Mouse (Mus musculus) gastrocnemius, postnatal 14 days (tissue): ENCODE measurements around the gene Slc25a31. TPM values are rescaled to one million over a fixed set of nuclear protein-coding genes. Genes with fewer than 3 reads are reported as not detected.
A peak's percentile ranks its signal among the peaks of the same experiment; 100 is the strongest.

Experiments
- DNase-seq: peaks from one replicate; pipeline ENCODE4 v3.0.0; 2021; ENCODE audit warnings: mixed read lengths
- intact Hi-C: fragments of 180-260 bp; cut with DNase I; formaldehyde crosslinking; loops from one replicate; pipeline ENCODE4 v1.15.1; 2025; ENCODE audit warnings: low total_unique reads
- long read RNA-seq, 2 experiments: library from polyadenylated mRNA; stranded (forward); transcript quantifications; one replicate each; pipeline ENCODE4 v2.0.0; 2021
- total RNA-seq, 2 experiments: library from RNA; stranded (reverse); gene quantifications; 2 replicates each; pipeline ENCODE4 v1.2.3; 2021

Gene Slc25a31
- total RNA-seq: not detected
- long read RNA-seq, experiment 1: 0 reads
- long read RNA-seq, experiment 2: 0 reads

DNA sequence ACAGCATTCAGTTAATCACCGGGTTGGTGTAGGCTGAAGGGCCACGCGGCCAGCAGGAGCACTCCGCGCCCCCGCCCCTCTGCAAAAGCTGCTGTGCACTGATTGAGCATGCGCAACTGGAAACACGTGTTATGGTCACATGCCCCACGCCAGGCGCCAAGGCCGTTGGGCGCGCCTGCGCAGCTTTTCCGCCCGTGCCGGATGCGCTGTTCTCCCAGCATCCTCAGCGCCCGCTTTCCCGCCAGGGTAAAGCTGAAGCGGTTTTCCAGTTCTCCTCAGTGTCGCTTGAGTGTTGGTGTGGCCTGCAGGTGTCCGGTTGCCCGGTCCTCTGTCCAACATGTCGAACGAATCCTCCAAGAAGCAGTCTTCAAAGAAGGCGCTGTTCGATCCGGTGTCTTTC lies at the start of gene Slc25a31:
Slc25a31 (plus strand) TSS at position 201 of the 400 bp plus-strand sequence.
- intact Hi-C loops: no loop called here

DNA sequence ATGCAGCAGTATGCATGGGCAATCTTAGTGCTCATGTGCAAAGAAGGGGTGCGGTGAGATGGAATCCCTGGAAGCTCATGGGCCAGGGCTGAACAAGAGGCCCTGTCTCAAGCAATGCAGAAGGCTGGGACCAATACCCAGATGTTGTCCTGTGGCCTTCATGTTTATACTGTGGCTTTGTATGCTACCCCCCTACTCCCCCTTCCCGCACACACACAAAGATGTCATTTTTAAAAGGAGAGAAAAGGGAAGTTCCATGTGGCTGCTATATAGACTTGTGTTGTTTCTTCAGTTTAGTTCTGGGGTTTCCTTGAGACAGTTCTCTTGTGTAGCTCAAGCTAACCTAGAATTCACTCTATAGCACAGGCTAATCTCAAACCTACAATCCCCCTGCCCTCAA lies 48.4 kb upstream of the Slc25a31 start:
- DNase-seq: no peak
- intact Hi-C loops: no loop called here

More for the DNA sequence above, at the start of gene Slc25a31:
- no peak for DNase-seq

DNA sequence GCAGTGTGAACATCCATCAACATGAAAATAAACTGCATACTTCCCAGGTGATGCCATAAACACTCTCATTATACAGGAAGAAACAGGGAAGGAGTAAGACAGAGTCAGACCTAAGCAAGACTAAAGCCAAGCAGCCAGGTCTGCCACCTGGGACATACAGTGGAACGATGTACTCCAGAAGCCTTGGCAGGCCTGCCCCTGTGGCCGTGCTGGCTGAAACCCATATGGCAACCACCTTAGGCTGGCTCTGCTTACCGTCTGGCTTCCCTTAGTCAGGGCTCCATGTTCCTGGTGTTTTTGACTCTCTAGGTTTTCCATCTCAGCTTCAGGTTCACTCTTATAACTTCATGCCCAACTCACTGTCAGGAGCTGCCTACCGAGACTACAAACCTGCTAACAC lies 42.5 kb upstream of the Slc25a31 start:
- intact Hi-C loops: no loop called here
- peak; percentile 46 for DNase-seq

DNA sequence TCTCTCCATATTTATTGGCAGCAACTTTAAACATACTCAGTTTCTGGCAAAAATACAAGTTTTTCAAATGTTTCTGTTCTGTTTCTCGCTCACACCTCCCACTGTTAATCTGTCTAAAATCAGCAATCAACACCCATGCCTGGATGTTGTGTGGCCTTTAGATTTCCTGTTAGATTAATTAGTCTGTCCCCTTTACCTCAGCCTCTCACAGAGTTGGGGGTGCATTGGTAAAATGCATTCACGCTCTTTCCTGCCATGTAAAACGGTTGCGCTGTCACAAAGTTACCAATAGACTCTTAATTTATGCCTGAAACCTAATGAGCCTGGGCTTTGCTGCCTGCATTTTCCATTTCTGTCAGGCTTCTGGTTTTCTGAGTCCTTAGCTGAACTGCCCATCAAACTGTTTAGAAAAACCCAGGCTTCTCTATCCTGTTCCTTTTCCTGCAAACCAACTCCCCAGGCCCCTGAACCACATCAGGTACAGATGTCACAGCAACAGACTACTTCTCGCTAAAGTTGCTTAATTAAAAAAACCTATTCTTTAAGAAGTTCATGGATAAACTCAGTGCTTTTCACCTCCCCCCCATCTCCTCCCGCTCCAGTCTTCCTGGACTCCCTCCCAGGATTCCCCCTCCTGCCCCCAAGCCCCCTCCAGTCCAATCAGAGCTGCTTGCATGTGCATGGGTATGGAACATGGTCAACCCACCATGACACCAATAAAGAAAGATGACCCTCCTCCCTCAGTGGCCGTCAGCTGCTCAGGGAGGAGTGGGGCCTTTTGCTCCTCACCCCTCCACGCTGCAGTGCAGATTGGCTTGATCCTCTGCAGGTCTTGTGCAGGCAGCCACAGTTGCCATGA lies 41.6 kb upstream of the Slc25a31 start:
- intact Hi-C loops: no loop called here

DNA sequence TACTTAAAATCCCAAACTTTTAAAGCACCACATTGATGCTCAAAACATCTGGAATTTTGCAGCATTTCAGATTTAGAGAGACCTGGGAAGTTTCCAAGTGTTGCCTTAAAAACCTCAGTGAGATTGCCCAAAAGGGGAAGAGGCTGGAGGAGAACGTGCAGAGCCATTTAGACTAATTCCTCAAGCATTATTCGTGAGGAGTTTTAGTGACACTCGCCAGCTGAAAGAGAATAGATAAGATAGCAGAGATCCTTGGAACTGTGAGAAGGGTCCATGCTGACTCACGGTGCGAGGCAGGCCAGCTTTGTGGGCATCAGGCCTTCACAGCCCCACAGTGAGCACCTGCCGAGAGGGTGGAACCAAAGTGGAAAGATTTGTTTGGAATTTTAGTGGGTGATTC lies 39.8 kb upstream of the Slc25a31 start:
- intact Hi-C loops: no loop called here
- DNase-seq: no peak

More for the DNA sequence above, 41.6 kb upstream of the Slc25a31 start:
- no peak for DNase-seq

DNA sequence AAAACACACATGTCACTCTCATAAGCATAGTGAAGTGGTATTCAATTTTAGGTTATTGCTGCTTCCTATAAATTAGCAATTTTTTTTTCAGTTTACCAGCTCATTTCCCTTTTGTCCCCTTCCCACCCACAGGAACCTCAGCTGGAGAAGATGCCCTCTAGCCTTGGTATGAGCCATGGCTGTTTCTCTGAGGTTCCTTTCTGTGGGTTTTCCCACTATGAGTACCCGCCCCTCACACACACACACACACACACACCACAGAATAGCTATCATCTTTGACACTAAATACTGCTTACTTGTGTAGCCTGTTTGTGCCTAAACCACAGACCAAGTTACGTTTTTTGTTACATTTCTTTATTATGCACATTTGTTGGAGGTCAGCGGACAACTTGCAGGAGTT lies 39.3 kb upstream of the Slc25a31 start:
- intact Hi-C loops: no loop called here
- DNase-seq: no peak

DNA sequence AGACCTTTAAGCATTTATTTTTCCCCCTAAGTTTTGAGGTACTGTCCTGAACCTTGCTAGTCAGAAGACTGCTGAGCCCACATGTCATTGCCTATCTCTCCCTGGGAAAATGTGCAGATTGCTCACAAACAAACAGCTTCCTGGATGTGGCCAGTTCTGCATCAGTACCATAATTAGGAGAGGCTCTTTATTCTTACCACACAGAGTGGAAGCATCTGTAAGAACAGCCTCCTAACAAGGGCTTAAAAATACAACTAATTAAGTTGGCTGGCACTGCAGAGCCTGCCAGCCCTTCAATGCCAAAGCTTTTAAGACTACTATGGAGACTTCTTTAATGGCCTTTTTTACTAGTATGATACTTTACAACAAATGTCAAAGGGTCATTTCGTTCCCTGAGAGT lies 35.1 kb upstream of the Slc25a31 start:
- intact Hi-C loops: no loop called here

DNA sequence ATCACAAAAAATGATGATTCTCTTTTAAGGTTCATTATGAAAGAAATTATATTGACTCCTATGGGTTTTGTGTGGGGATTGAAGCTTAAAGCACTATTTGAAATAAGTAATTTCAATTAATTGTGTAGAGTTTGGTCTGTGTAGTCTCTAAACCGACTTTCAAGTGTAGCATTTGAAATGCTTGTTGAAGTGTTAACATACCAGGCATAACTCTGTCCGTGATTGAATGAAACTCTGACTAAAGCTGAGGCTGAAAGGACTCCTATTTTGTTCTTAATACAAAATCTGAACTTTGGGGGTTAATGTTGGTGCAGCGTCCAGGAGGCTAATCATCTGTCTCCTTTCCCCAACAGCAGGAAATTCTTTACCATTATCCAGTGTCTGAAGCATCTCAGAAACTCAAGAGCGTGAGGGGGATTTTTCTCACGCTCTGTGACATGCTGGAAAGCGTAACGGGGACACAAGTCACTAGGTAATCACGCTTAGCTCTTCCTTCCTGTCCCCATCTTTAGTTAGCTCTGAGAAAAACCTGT lies 33.7 kb upstream of the Slc25a31 start:
- DNase-seq: no peak
- intact Hi-C loops: no loop called here

More for the DNA sequence above, 35.1 kb upstream of the Slc25a31 start:
- DNase-seq: no peak

DNA sequence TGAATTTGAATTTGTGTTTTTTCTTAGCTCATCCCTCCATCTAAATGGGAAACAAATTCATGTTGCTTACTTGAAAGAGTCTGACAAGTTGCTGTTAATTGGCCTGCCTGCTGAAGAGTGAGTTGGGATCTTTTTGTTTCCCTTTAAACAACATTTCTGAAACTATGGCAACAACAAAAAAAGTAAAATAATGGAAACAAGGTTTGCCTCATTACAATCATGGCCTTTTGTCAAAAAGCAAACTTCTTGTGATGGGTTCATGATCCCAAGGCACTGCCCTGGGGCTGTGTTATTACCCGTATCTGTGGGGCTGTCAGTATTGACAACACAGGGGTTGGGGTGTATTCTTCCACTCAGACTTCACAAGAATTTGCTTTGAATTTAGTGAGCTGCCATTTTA lies 29.8 kb upstream of the Slc25a31 start:
- DNase-seq: no peak
- intact Hi-C loops: no loop called here

DNA sequence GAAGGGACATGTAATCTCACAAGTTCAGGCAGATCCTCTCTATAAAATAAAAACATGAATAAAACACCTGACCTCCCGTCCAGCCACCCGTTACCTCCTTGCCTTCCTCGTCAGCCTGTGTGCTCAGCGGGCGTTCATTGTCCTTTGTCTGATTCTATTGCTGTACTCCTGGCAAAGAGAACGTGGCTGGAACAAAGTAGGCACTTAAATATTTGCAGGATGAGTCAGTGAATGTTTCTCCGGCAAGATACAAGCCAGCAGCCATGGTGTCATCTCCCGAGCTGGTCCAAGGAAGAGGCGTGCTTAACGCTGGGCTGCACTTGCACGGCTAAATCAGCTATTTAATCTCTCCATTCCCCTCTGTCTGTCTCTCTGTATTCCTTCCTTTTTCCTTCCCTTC lies 26.3 kb upstream of the Slc25a31 start:
- intact Hi-C loops: no loop called here
- DNase-seq: peak; percentile 44

DNA sequence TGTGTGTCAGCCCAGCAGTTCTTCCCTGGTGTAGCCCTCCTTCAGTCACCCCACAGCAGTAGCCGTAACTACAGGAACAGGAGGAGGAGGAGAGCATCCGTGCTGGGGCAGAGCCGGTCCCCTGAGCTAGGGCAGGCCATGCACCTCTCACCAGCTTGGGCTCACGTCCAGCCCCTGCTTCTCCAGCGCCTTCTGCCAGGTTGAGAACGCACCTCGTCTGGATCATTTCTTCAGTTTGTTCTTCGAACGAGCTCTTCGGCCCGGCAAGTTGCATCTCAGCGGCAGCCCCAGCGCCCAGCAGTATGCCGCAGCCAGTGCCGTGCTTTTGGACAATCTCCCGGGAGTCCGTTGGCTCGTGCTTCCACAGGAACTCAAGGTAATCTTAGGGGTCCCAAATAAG lies 25.5 kb upstream of the Slc25a31 start:
- peak; percentile 6 for DNase-seq
- intact Hi-C loops: no loop called here

DNA sequence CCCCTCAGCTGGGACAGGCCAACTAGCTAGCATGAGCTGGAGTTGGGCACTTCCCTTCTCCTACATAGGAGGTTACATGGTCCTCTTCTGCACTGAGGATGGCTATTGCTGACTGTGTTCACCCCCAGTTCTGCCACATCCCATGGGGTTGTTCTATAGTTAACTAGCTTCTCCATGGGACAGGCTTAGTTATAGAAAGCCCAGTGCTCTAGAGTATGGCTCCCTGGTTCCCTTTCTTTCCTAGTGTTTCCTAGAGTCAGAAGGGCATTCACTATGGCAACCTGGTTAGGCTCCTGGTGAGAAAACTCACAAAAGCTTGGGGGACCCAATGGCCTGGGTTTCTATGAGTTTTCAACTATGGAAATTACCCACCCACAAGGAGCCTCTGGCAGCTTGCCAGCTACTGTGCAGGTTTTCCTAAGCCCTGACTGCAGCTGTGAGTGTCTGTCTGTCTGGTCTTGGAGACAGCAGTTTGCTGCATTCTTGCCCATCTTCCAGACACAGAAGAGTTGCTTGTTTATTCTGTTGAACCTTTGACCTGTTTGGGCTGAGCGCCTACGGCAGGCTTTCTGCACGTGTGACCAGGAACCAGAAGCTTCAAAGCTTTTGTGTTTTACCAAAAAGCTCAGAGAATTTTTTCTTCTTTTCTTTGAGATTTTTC lies 22.7 kb upstream of the Slc25a31 start:
- peak; percentile 26 for DNase-seq
- intact Hi-C loops: no loop called here

DNA sequence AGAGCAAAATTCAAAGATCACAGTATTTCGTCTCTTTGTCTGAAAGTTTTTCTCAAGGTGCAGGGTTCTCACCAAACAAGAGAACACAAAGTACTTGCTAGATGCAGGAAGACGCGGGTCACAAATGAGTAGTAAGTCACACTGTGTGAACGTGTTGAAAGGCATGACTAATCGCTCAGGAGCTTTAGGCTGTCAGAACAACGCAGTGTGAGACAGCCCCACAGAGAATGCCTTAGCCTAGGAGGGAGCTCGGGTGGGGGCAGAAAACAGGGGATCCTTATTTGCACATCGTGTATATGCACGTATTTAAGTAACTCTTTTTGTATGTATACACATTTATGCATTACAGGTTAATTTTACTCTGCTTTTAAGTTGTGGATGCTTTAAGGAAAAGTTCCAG lies 21.8 kb upstream of the Slc25a31 start:
- no peak for DNase-seq
- intact Hi-C loops: no loop called here

DNA sequence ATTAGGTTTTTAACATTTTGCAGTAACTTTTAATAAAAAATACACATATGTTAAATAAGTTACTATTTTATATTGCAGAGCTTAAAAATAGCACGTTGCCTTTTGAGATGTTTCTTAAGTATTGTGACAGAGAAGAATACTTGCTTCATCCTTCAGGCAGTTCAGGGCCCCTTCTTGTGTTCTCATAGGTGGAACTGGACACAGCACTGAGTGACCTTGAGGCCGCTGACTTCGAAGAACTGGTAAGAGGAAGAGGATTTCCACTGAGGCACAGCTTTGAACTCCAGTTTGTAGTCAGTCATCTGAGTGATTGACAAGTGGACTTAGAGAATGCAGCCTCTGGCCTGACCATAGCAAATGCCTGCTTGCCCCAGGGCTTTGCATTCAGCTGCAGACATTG lies 21.1 kb upstream of the Slc25a31 start:
- intact Hi-C loops: no loop called here
- DNase-seq: no peak

DNA sequence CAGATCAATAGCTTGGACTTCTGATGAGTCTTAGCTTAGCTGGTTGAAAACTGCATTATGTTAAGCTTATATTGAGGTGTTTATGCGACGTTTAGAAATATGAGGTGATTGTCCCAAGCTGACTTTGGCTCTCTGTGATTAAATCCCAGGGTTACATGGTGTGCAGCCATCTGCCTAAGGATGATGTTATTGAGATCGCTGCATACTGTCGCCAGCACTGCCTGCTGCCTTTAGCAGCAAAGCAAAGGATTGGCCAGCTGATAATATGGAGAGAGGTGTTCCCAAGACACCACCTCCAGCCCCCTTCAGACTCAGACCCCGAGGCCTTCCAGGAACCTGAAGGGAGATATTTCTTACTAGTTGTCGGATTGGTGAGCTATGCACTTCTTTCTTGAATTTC lies 17.1 kb upstream of the Slc25a31 start:
- DNase-seq: no peak
- intact Hi-C loops: no loop called here

DNA sequence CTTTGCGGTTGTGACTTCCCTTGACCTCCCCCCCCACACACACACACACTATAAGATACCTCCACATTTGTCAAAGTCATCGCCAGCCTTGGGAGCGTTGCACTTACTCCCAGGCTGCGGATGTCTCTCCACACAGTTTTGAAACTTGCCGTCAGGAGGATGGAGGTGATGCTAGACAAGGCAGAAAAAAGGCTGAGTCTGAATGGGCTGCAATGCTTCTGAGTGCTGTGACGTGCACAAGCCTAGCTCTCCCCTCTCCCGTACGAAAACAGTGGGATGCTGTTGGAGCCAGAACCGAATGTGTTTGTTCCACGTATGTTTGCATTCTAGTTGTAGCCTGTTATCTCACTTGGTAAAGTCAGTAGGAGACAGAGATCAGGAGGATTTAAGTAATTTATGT lies 15.2 kb upstream of the Slc25a31 start:
- intact Hi-C loops: no loop called here

DNA sequence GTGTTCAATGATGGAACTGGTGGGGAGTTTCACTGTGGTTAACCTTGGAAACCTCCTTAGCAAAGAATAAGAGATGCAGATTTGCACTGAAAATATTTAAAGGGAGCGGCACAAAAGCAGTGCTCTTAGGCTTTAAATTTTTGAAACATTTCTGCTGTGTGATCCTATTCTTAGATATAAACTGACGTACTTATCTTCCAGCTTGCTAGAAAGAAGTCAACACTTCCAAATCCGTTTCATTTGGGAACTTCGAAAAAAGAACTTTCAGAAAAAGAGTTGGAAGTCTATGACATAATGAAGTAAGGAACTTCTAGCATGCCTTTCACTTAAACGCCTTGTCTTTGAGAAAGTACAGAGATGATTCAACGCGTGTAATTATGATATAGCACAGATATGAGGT lies 14.7 kb upstream of the Slc25a31 start:
- intact Hi-C loops: no loop called here
- no peak for DNase-seq

More for the DNA sequence above, 15.2 kb upstream of the Slc25a31 start:
- no peak for DNase-seq

DNA sequence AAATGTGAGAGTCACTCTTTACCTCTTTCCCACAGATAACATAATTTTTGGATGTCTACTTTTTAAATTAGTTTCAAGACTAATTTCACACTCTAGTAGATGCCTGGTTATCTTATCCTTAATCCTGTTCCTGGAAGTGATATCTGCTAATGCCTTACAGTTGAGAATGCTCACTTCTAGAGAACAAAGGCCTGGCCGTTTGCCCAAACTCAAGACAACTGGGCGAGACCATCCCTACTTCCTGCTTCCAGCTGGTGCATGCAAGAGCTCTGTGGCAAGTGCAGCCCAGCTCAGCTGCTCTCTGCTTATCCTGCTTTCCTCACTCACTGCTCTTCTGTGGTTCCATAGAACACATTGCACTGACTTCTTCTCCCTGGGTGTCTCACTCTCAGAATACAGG lies 14.2 kb upstream of the Slc25a31 start:
- peak; percentile 33 for DNase-seq
- intact Hi-C loops: no loop called here

DNA sequence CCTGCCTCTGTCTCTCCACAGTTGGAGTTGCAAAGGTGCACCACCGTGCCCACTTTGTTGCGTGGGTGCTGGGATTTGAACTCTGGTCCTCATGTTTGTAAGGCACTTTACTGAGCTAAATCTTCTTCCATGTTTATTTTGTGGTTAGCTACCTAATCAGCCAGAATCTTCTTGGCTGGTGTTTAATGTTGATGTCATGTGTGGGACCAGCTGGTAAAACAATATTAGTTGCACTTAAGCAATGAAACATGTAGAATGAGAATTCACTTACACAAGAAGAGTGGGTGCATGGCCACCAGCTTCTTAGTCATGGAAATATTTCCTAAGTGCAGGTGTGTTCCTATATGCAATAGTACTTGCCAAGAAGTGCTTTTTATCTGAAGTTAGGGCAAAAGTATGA lies 13.5 kb upstream of the Slc25a31 start:
- intact Hi-C loops: no loop called here

DNA sequence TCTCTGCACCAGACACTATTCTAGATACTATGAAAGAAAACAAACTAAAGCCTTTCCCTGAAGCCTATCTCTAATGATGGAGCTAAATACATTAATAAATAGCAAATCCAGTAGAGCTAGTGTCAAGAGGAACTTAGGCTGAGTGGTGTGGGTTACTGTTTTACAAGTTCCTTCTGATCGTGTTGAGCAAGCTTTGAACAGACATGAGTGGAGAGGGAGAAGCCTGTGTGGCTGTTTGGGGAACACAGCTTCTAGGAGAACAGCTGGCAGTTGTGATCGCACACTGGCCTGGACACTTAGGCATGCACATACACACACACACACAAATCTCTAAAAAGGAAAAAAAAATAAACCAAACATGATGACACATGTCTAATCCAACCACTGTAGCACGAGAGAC lies 9.8 kb upstream of the Slc25a31 start:
- no peak for DNase-seq
- intact Hi-C loops: no loop called here

More for the DNA sequence above, 13.5 kb upstream of the Slc25a31 start:
- no peak for DNase-seq
